Mouse (Mus musculus) embryonic fibroblast, embryonic 13.5 days (primary cell): Measurements from ENCODE around the gene Gsdma3.

Experiments
- CTCF ChIP-seq: IDR thresholded peaks from 2 replicates; pipeline ENCODE4 v1.5.1; 2011; ENCODE audit warnings: mild to moderate bottlenecking, control low read depth, low read length, moderate library complexity, borderline replicate concordance; ENCODE audit not compliant: insufficient read depth
- POLR2A ChIP-seq: IDR thresholded peaks from 2 replicates; pipeline ENCODE4 v1.6.1; 2011; ENCODE audit warnings: low read depth, mild to moderate bottlenecking, control low read depth, low read length, moderate library complexity

DNA sequence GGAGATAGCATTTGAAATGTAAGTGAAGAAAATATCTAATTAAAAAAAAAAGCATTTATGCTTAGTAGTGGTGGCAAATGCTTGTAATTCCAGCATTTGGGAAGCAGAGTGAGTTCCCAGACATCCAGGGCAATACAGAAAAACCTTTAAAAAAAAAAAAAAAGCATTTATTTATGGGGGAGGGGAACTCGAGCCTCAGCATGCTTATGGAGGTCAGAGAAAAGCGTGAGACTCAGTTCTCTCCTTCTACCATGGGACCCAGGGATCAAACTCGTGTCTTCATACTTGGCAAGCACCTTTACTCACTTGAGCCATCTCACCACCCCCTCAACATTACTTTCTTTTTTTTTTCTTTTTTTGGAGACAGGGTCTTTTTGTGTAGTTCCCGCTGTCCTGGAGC is 55.0 kb downstream of the Gsdma3 start:
- no peak for TF ChIP-seq POLR2A
- TF ChIP-seq CTCF = no peak
